Mouse (Mus musculus) effector memory CD4-positive, alpha-beta T cell, adult 7 months (primary cell): ENCODE results near the gene Atxn1l. TPM values are rescaled to one million over a fixed set of nuclear protein-coding genes. Genes with fewer than 3 reads are reported as not detected.

Experiments used
- polyA plus RNA-seq: library from polyadenylated mRNA; unstranded; fragments of 100-300 nt; shearing (Covaris generic); gene quantifications from one replicate; pipeline ENCODE4 v1.2.1, GENCODE M21; 2017

Gene Atxn1l
- 3.6 TPM for polyA plus RNA-seq

DNA sequence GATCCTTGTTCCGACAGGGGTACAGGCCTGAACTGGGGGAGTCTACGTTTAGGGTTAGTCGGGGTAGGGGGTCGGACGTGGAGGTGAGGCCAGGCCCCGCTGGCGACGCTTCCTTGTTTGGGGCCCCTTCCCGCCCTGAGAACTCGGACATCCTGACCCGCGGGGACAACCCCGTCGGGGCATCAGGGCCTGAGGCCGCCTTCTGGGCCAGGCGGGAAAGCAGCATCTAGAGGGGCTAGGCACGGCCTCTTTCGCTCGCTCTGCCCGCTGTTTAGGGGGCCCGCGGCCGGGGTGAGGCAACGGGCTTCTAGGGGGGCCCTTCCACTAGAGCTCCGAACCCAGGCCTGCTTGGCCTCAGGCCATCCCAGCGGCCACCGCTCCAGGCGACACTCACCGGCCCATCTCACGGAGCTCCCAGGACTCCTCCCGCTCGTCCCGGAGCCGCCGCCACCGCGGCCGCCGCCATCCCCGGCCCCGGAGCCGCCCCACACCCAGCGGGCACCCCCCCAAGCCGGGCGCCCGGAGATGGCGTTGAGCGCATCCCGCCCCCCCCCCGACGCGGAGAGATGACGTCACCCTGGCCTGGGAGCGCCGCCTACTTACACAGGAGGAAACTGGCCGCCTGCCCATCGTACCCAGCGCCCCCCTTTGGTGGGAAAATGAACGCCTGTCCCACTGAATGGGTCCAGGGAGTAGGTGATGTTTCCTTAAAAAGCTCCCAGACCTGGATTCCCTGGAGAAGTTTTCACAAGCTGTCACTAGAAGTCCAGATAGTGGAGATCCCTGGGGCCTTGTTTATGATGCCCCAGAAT lies at the start of gene Atxn1l:
Gene Atxn1l (minus strand): TSS at position 503 of the 812 bp plus-strand sequence.

DNA sequence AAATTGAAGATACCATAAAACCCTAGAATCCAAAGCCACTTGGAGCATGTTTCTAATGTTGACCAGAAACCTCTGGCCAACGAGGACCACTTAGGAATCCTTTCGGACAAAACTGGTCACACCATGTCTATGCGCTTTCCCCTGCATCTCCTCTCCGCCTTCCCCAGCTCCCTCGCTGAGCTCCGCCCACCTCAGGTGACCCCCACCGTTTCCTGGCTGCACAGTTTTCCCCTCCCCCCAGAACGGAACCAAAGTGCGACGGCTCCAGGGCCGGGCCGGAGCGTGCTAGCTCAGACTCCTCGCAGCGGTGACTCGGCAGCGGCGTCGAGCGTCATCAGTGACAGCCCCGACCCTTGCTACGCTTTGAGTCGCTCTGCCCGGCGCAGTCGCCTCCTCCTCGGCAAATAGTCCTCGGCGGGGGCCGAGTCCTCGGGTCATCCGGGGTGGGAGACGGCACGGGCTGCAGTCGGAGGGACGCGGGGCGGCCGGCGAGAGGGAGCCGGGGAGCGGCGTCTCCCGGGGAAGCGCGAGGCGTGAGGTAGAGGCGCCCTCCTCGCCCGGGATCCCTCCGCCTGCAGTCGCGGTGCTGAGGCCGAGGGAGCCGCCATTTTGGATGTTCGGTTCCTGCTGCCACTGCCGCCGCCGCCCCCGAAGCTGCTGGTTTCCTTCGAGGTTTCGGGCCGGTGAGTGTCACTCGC lies 40.9 kb upstream of the Atxn1l start, which contains the start of gene Ap1g1:
Gene Ap1g1 (plus strand): TSS at position 275 of the 698 bp plus-strand sequence.

DNA sequence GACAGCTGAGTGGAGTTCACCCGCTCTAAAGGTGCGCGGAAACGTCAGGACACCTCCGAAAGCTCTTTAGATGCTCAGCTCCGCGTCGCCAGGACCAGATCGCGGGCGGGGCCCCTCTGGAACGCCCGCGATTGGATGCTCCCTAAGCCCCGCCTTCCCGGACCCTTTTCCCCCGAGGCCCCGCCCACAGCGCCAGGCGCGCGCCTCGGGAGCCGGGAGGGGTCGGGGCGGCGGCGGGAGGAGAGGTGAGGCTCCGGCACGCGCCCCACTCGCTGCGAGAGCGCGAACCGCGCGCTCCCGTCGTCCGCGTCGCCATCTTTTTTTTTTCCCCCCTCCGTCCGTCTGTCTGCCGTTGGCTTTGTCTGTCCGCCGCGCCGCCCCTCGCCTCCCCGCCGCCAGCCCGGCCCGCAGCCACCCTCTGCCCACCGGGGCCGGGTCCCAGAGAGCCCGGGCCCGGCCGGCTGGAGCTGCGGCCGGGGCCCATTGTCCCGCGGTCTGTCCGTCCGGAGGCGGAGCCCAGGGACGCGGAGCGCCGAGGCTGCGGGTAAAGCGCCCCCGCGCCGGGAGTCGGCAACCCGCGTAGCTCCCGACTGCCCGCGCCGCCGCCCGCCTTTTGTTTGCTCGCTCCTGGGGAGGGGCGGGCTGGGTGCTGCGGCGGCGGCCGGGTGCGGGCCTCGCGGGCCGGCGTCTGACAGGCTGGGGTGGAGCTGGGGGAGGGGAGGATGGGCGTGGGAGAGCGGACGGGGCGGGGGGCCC lies 32.0 kb downstream of the Atxn1l start, which contains the start of gene Zfp821:
Gene Zfp821 (plus strand): TSS at position 227 of the 756 bp plus-strand sequence.

DNA sequence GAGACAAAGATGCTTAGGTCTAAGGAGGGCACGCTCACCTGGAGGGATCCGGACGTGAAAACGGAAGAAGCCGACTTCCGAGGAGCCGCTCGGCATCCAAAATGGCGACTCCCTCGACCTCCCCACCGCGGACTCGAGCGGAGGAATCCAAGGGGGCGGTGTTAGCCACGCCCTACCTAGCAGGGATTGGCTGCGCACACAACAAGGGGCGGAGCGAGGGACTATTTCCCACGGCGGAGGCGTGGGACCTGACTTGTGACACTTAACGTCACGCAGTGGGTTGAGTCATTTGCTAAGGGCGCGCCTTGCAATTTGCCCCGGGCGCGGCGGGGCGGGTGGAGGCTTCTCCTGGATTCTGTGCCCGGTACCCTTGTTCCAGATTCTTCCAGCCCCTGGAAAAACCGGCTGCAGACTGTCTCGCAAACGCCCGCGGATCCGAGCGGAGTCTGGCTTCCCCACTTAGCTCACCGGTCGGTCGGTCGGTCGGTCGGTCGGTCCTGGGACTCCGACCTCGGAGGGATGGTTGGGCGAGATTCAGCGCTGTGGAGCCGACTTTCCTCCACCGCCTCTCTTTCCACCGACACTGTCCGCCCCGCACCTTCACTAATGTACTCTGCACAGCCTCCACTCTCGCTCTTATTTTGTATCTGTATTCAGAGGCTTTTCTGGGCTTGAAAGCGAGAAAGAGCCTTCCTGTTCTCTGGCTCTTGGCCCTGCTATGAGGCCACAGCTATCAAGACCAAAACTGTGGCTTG lies 44.2 kb downstream of the Atxn1l start, which contains the start of gene Ist1:
Gene Ist1 (minus strand): TSS at position 115 of the 755 bp plus-strand sequence.

Other genes with a start within 250 kb of the Atxn1l start
- 0.29 TPM for gene Pmfbp1, start 243.7 kb downstream of the Atxn1l start, polyA plus RNA-seq
- 36.9 TPM for gene Dhx38, start 171.9 kb downstream of the Atxn1l start, polyA plus RNA-seq
- 3.0 TPM for gene Txnl4b, start 171.8 kb downstream of the Atxn1l start, polyA plus RNA-seq
- gene Hp, start 158.6 kb downstream of the Atxn1l start, polyA plus RNA-seq = not detected
- 25.3 TPM for gene Dhodh, start 129.1 kb downstream of the Atxn1l start, polyA plus RNA-seq
- 1.3 TPM for gene Pkd1l3, start 123.2 kb downstream of the Atxn1l start, polyA plus RNA-seq
- gene Ist1, start 44.5 kb downstream of the Atxn1l start, polyA plus RNA-seq = 150 TPM
- 12.4 TPM for gene Zfp821, start 32.2 kb downstream of the Atxn1l start, polyA plus RNA-seq
- gene Ap1g1, start 40.8 kb upstream of the Atxn1l start, polyA plus RNA-seq = 54.0 TPM
- 1.4 TPM for gene Phlpp2, start 130.8 kb upstream of the Atxn1l start, polyA plus RNA-seq
- not detected for gene Marveld3, start 224.5 kb upstream of the Atxn1l start, polyA plus RNA-seq